Mouse (Mus musculus) frontal cortex, adult (tissue): ENCODE results near the gene Rbpms2.

ENCODE experiments used
- ATAC-seq: cut with Nextera tagmentation; 2 replicates; pipeline ENCODE4 v1.9.2; 2017; ENCODE audit warnings: mild to moderate bottlenecking, moderate library complexity, mixed read lengths; ENCODE audit not compliant: low TSS enrichment

The Rbpms2 gene

GRCm38 (mm10) chr9:65696337-65696736 is 66.9 kb downstream of the Rbpms2 start:
- ATAC-seq, result no peak; the same call in 1 of the 2 replicates

- no peak for ATAC-seq
These were observed 67.9 kb downstream of the Rbpms2 start for GRCm38 (mm10) chr9:65697356-65697755.

- ATAC-seq, result no peak
These were observed 68.5 kb downstream of the Rbpms2 start for GRCm38 (mm10) chr9:65697992-65698391.

DNA sequence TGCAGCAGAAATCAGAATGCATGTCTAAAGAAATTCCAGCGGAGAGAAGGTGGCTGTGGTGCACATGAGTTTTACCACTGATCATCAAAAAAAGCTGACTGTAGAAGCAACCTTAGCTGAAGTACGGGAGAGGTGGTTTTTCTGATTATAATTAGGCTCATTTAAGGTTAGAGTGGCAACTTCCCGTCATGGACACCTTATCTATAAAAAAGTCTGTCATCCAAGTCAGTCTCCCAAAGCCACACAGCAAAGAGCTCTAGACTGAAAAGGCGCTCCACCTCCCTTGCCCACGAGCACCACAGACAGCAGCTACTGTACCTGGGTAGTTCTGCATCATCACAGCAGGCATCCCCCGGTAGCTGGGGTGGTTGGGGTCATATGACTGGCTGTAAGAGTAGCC is 71.1 kb downstream of the Rbpms2 start:
- ATAC-seq, result no peak

DNA sequence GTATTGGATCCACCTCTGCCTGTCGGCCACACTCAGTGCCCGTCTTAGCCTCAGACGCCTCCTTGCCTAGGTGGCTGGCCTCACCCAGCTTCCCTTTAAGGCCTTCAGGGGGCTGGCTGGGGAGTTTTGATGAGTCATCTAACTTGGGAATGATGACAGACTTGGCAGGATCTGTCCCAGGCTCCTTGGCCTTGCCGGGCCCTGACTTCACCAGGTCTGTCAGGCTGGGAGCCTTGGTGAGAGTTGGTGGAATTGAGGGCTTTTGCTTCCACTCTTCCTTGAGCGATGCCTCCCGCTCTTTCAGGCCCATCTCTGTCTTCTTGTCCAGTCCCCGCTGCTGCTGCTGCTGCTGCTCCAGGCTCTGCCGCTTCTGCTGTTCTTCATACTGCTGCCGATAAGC is 72.8 kb downstream of the Rbpms2 start:
- no peak for ATAC-seq

GRCm38 (mm10) chr9:65703241-65703640 is 73.8 kb downstream of the Rbpms2 start:
- no peak for ATAC-seq

DNA sequence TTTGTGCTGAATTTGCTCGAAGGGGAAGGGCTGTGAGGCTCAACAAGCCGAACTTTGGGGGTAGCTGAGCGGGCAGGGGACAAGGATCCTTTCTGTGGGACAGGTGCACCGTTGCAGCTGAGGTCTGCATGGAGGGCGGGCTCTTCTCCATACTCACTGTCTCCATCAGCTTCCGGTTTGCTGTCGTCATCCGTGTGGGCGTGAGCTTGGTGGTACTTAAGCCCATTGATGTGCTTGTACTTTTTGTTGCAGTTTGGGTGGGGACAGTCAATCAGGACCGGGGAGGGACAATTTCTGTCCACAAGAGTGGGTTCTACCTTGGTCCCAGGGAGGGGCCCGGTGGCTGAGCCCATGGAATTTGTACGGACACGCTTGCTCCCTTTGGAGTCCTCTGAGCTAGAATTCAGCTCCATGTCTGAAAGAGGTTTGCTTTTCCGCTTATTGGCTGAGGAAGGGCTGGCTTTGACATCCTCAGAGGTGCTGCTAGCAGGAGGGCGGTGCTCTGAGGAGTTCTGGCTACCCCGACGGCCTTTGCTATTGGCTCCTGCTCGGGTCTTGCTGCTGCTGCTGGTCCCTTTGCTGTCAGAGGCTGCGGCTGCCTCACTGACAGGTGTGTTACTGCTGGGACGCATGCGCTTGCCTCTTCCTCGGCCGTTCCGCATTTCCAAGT is 74.6 kb downstream of the Rbpms2 start:
- no peak for ATAC-seq
